ENCODE assay signal across 25 mouse cellular contexts in the genomic region with DNA sequence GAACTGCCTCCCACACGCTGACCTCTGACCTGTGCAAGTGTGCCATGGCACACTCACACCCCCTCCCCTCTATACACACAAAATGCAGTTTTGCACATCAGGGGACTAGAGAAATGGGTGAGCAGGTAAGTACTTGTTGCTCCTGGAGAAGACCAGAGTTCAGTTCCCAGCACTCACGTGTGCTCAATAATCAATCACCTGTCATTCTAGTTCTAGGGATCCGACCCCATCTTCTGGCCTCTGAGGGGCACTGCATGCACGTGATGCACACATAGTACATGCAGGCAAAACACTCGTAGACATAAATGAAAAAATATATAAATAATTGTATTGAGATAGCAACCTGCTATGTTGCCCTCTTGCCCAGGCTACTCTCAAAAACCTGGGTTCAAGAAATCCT. TPM values are rescaled to one million over a fixed set of nuclear protein-coding genes. Genes with fewer than 3 reads are reported as not detected.
DNase-seq lines count a peak whose midpoint lies in the region; ATAC-seq and TF ChIP-seq lines count a peak whose summit lies in the region.
"Had no signal": no experiment of that assay in that cellular context is flagged by ENCODE, and none has a peak within 500 bp of the region (broad histone marks: within the 10 kb centered on the region; RNA-seq: fewer than 3 reads in every experiment).

No protein-coding gene starts in this region.

- 87% methylated on average over 5 of the region's 5 CpGs for WGBS in hindbrain, postnatal 0 days
- WGBS in hindbrain, embryonic 10.5 days, result 92% methylated on average over 5 of the region's 5 CpGs
- 88% methylated on average over 5 of the region's 5 CpGs for WGBS in lung, postnatal 0 days
- 88% methylated on average over 5 of the region's 5 CpGs for WGBS in lung, adult 2 months
- WGBS in forebrain, embryonic 14.5 days, result 88% methylated on average over 5 of the region's 5 CpGs

- H3K4me3 ChIP-seq in hindbrain, postnatal 0 days (ENCODE audit: low read length), result no peak overlapping the region
- no peak overlapping the region for H3K4me3 ChIP-seq in hindbrain, embryonic 10.5 days
- H3K4me3 ChIP-seq in lung, postnatal 0 days (ENCODE audit: low read depth, low read length), result no peak overlapping the region
- H3K4me3 ChIP-seq in lung, adult 2 months (replicated peaks; ENCODE audit: extremely low read depth, low read depth, low read length), result no peak overlapping the region
- no peak overlapping the region for H3K4me3 ChIP-seq in forebrain, embryonic 14.5 days (ENCODE audit: low read depth, low read length)
- H3K4me3 ChIP-seq: embryonic facial prominence, embryonic 10.5 days; embryonic facial prominence, embryonic 13.5 days; erythroblast, embryonic 14.5 days; forebrain, embryonic 12.5 days had no signal

- no peak for DNase-seq in hindbrain, postnatal 0 days (ENCODE audit: low spot score)
- no peak for DNase-seq in hindbrain, embryonic 10.5 days (ENCODE audit: low spot score)
- no peak for DNase-seq in lung, postnatal 0 days (ENCODE audit: low spot score)
- no peak for DNase-seq in lung, adult 2 months
- peak; percentile 77 for DNase-seq in ES-CJ7 (ENCODE audit: low read depth, low spot score)
- DNase-seq in ZHBTc4 (ENCODE audit: low read depth, low spot score), result peak; percentile 48
- no peak for DNase-seq in forebrain, embryonic 14.5 days (ENCODE audit: low spot score)
- DNase-seq in layer of hippocampus, postnatal 10 days (ENCODE audit: low spot score in 2 of 2), result no peak
- DNase-seq: cerebellum, adult 11 months; cerebellum, adult 2 months; cerebellum, adult 9-11 months; cerebellum, postnatal 36 days; embryo, embryonic 11 days; gastrocnemius, postnatal 10 days; gastrocnemius, postnatal 36 days; heart, postnatal 36 days; kidney, adult 18-20 months had no signal

- ATAC-seq in hindbrain, postnatal 0 days, result no peak
- ATAC-seq in lung, postnatal 0 days, result no peak
- no peak for ATAC-seq in forebrain, embryonic 14.5 days
- ATAC-seq: CD4-positive, CD25-positive, alpha-beta regulatory T cell, adult 4 months; forebrain, embryonic 16.5 days had no signal

- no peak for TF ChIP-seq POLR2A in lung, adult 2 months (IDR thresholded peaks at IDR 0.05; ENCODE audit: borderline replicate concordance, extremely low read depth, low read depth, low read length)

- H3K36me3 ChIP-seq in hindbrain, postnatal 0 days (ENCODE audit: insufficient read depth, low read length), result no peaks in the 10 kb centered on the region
- no peaks in the 10 kb centered on the region for H3K36me3 ChIP-seq in hindbrain, embryonic 10.5 days
- no peaks in the 10 kb centered on the region for H3K36me3 ChIP-seq in lung, postnatal 0 days (ENCODE audit: insufficient read depth, low read length)
- no peaks in the 10 kb centered on the region for H3K36me3 ChIP-seq in forebrain, embryonic 14.5 days (ENCODE audit: control insufficient read depth, insufficient read depth, low read length)
- H3K36me3 ChIP-seq: embryonic facial prominence, embryonic 10.5 days; embryonic facial prominence, embryonic 13.5 days; forebrain, embryonic 12.5 days had no signal

- peaks cover 15% of the 10 kb centered on the region; the same call in 1 of the 2 replicates for H3K4me1 ChIP-seq in hindbrain, postnatal 0 days (ENCODE audit: insufficient read depth, low read length)
- H3K4me1 ChIP-seq in hindbrain, embryonic 10.5 days (replicated peaks), result peaks cover 25% of the 10 kb centered on the region
- H3K4me1 ChIP-seq in lung, postnatal 0 days (ENCODE audit: insufficient read depth, low read depth, low read length), result peaks cover 11% of the 10 kb centered on the region; the same call in 1 of the 2 replicates
- H3K4me1 ChIP-seq in lung, adult 2 months (ENCODE audit: control insufficient read depth, insufficient read depth, low read length), result peaks cover 9% of the 10 kb centered on the region
- H3K4me1 ChIP-seq in forebrain, embryonic 14.5 days (ENCODE audit: control insufficient read depth, insufficient read depth, low read length), result peaks cover 11% of the 10 kb centered on the region

- TF ChIP-seq CTCF in hindbrain, postnatal 0 days (IDR thresholded peaks at IDR 0.05; ENCODE audit: low read depth), result 0 out of 2 replicates have a peak, but pooled peaks have one; percentile 7
- TF ChIP-seq CTCF in lung, postnatal 0 days (IDR thresholded peaks at IDR 0.05), result 0 out of 2 replicates have a peak, but pooled peaks have one; percentile 6
- no peak for TF ChIP-seq CTCF in lung, adult 2 months (IDR thresholded peaks at IDR 0.05; ENCODE audit: insufficient read depth, low read length)

- no peak for TF ChIP-seq EP300 in lung, postnatal 0 days (IDR thresholded peaks at IDR 0.05)

- H3K9me3 ChIP-seq in hindbrain, postnatal 0 days (ENCODE audit: low read length), result no peaks in the 10 kb centered on the region
- H3K9me3 ChIP-seq in hindbrain, embryonic 10.5 days, result no peaks in the 10 kb centered on the region
- no peaks in the 10 kb centered on the region for H3K9me3 ChIP-seq in lung, postnatal 0 days (ENCODE audit: low read length)
- no peaks in the 10 kb centered on the region for H3K9me3 ChIP-seq in forebrain, embryonic 14.5 days (replicated peaks; ENCODE audit: control insufficient read depth, low read length)
- H3K9me3 ChIP-seq: embryonic facial prominence, embryonic 10.5 days; embryonic facial prominence, embryonic 13.5 days; forebrain, embryonic 12.5 days had no signal

- H3K9ac ChIP-seq in hindbrain, postnatal 0 days (replicated peaks; ENCODE audit: low read length), result no peak overlapping the region
- H3K9ac ChIP-seq in lung, postnatal 0 days (replicated peaks; ENCODE audit: low read depth), result no peak overlapping the region
- H3K9ac ChIP-seq in forebrain, embryonic 14.5 days (ENCODE audit: low read length), result no peak overlapping the region
- H3K9ac ChIP-seq: embryonic facial prominence, embryonic 13.5 days; forebrain, embryonic 12.5 days; hindbrain, embryonic 14.5 days had no signal

- H3K27ac ChIP-seq in hindbrain, postnatal 0 days, result no peak overlapping the region
- H3K27ac ChIP-seq in hindbrain, embryonic 10.5 days, result no peak overlapping the region
- H3K27ac ChIP-seq in lung, postnatal 0 days (ENCODE audit: low read length), result no peak overlapping the region
- H3K27ac ChIP-seq in forebrain, embryonic 14.5 days (ENCODE audit: low read depth, low read length), result no peak overlapping the region
- H3K27ac ChIP-seq: embryonic facial prominence, embryonic 10.5 days; embryonic facial prominence, embryonic 13.5 days; forebrain, embryonic 12.5 days; hindbrain, embryonic 14.5 days had no signal

- no peak overlapping the region for H3K4me2 ChIP-seq in hindbrain, postnatal 0 days (ENCODE audit: low read depth, low read length)
- no peak overlapping the region for H3K4me2 ChIP-seq in lung, postnatal 0 days (replicated peaks; ENCODE audit: low read depth, low read length)
- H3K4me2 ChIP-seq in forebrain, embryonic 14.5 days (ENCODE audit: low read length), result no peak overlapping the region
- H3K4me2 ChIP-seq: embryonic facial prominence, embryonic 13.5 days; forebrain, embryonic 12.5 days; heart, embryonic 11.5 days; hindbrain, embryonic 14.5 days had no signal

- no peaks in the 10 kb centered on the region for H3K27me3 ChIP-seq in hindbrain, postnatal 0 days (ENCODE audit: insufficient read depth, low read length)
- H3K27me3 ChIP-seq in hindbrain, embryonic 10.5 days (ENCODE audit: insufficient read depth, poor library complexity, severe bottlenecking), result peaks cover 21% of the 10 kb centered on the region; the same call in 1 of the 2 replicates
- no peaks in the 10 kb centered on the region for H3K27me3 ChIP-seq in lung, postnatal 0 days (replicated peaks; ENCODE audit: insufficient read depth, low read length)
- no peaks in the 10 kb centered on the region for H3K27me3 ChIP-seq in forebrain, embryonic 14.5 days (replicated peaks; ENCODE audit: control insufficient read depth, insufficient read depth, low read length)
- H3K27me3 ChIP-seq: embryonic facial prominence, embryonic 13.5 days had no signal

RNA-seq across cellular contexts. Expression of a gene that starts 55.8 kb away (rescaled TPM):
- total RNA-seq in hindbrain, postnatal 0 days (2014; rRNA removed), result 50.2 and 50.9 TPM in 2 replicates
- polyA plus RNA-seq in hindbrain, postnatal 0 days (2015; fragmentation: Nextera tagmentation; extraction: Ambion mirVana), result 26.6 and 29.0 TPM in 2 replicates
- polyA plus RNA-seq in hindbrain, embryonic 10.5 days (2016; fragmentation: Nextera tagmentation; extraction: Ambion mirVana), result 6.5 and 9.1 TPM in 2 replicates
- 23.7 and 32.4 TPM in 2 replicates for polyA plus RNA-seq in lung, postnatal 0 days (2015; fragmentation: Nextera tagmentation; extraction: Ambion mirVana)
- 93.2 and 95.3 TPM in 2 replicates for polyA plus RNA-seq in lung, adult 2 months (2012; rRNA removed)
- polyA plus RNA-seq in forebrain, embryonic 14.5 days (2014; fragmentation: Nextera tagmentation; extraction: Ambion mirVana), result 8.9 and 10.7 TPM in 2 replicates
- 10 to 100 TPM; 72.4 to 90.2 TPM for total RNA-seq in layer of hippocampus, postnatal 10 days (2021)
- polyA plus RNA-seq: CD4-positive, CD25-positive, alpha-beta regulatory T cell, adult 4 months had no signal

Comparison
In these comparisons a context has a peak if more than half of its experiments do, and no peak if none do; other contexts are left out.
1. DNase-seq: peak in ES-CJ7 (single experiment) and ZHBTc4 (single experiment); none in hindbrain, postnatal 0 days (single experiment), hindbrain, embryonic 10.5 days (single experiment), lung, postnatal 0 days (single experiment), lung, adult 2 months (single experiment), forebrain, embryonic 14.5 days (single experiment) and layer of hippocampus, postnatal 10 days (0 of 2).